Mouse (Mus musculus): ENCODE data around the gene Obscn. TPM values are rescaled to one million over a fixed set of nuclear protein-coding genes. Genes with fewer than 3 reads are reported as not detected.

Gene Obscn
- polyA plus RNA-seq, 1 experiment = not detected

DNA sequence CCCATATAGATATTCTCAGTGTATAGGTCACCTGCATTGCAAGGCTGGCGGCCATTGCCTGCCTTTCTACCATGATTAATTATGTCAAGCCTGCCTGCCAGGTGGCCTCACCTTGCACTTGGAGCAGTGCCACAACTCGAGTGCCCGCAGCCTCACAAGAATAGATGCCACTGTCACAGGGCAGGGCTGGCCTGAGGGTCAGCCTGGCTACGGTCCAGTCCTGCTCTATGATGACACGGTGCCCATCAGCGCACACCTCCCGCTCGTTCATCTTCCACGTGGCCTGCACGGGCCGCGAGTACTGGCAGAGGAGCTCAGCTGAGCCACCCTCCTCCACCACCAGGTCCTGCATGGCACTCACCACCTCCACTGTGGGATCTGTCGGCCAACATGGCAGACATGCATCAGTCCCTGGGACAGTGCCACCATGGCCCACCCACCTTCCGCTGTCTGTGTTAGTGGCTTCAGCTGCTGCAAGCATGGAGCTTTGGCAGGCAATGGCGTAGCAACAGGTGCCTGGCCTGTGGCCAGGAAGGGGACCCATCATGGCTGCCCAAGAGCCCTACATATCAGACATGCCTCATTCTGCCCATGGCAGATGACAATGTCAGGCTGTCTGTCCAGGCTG is 91.4 kb downstream of the Obscn start:
- Histone ChIP-seq H3K4me1 (ENCODE audit: control insufficient read depth, insufficient read depth, low read length) (no peaks in the 10 kb centered on the region), H3K27ac (ENCODE audit: insufficient read depth, low read depth, low read length) (no peak overlapping the region), H3K4me3 (ENCODE audit: insufficient read depth, low read depth, low read length) (no peak overlapping the region)
- no peak for TF ChIP-seq POLR2A (IDR thresholded peaks at IDR 0.05; ENCODE audit: insufficient read depth, low read depth, low read length)
- no peak for TF ChIP-seq CTCF (IDR thresholded peaks at IDR 0.05; ENCODE audit: insufficient read depth, low read depth, low read length)
- WGBS = 89% methylated on average over 15 of the region's 15 CpGs

DNA sequence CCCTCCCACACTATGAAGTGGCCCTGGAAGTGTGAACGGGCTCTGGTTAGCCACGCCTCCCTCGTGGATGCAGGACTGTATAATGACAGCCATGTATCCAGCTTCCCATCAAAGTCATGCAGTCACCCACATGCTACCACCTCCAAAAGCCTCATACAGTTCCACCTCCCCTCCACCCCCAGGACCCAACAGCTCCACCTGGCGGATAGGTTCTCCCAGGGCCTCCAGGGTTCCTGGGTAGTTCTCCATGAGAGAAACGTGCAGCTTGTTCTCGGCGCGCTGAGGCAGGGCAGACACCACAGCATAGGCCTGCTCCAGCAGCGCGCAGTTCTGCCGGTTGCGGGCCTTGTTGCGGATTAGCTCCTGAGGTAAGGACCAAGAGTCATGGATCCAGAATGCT is 107.2 kb downstream of the Obscn start:
- no peak for TF ChIP-seq CTCF (IDR thresholded peaks at IDR 0.05; ENCODE audit: insufficient read depth, low read depth, low read length)
- TF ChIP-seq POLR2A (IDR thresholded peaks at IDR 0.05; ENCODE audit: insufficient read depth, low read depth, low read length) = no peak
- Histone ChIP-seq H3K4me3 (ENCODE audit: insufficient read depth, low read depth, low read length) (no peak overlapping the region), H3K27ac (ENCODE audit: insufficient read depth, low read depth, low read length) (no peak overlapping the region), H3K4me1 (ENCODE audit: control insufficient read depth, insufficient read depth, low read length) (no peaks in the 10 kb centered on the region)
- 93% methylated on average over 13 of the region's 13 CpGs for WGBS

DNA sequence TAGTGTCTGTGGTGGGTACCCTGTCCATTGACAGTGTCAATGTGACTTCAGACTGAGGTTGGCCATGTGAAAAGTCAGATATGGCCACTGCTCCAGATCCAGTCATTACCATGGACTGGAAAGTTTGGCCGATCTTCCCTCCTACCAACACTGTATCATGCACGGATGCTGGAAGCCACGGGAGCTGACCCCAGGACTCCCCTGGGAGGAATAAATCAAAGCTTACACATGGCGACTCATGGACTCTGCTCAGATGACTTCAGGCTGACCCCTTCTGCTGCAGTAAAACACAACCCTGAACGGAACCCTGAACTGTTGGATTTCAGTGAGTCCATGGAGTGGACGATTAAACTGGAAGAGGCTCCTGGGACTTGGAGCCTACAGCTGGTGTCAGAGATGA is 109.8 kb downstream of the Obscn start:
- TF ChIP-seq POLR2A (IDR thresholded peaks at IDR 0.05; ENCODE audit: insufficient read depth, low read depth, low read length) (no peak), CTCF (IDR thresholded peaks at IDR 0.05; ENCODE audit: insufficient read depth, low read depth, low read length) (no peak)
- no peak overlapping the region for H3K27ac ChIP-seq (ENCODE audit: insufficient read depth, low read depth, low read length)
- no peaks in the 10 kb centered on the region for H3K4me1 ChIP-seq (ENCODE audit: control insufficient read depth, insufficient read depth, low read length)
- no peak overlapping the region for H3K4me3 ChIP-seq (ENCODE audit: insufficient read depth, low read depth, low read length)
- WGBS = 88% methylated on average over 6 of the region's 6 CpGs

DNA sequence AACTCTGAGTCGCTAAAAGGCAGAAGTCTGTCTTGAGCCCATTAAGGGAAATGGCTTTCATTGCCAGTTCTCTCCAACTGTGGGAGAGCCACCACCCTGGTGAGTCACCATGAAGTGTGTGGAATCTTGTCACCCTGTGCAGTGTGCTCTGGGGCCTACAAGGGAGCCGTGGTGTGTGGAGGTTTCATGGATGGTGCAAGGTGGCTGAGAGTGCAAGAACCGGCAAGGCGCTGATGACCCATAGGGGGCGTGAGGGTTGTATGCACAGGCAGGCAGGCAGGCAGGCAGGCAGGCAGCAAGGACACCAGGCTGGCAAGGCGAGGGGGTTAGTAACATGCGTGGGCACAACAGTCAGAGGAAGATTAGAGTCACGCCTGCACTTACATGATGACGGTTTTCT is 121.2 kb downstream of the Obscn start:
- Histone ChIP-seq H3K4me1 (ENCODE audit: control insufficient read depth, insufficient read depth, low read length) (peaks cover 16% of the 10 kb centered on the region), H3K4me3 (ENCODE audit: insufficient read depth, low read depth, low read length) (no peak overlapping the region), H3K27ac (ENCODE audit: insufficient read depth, low read depth, low read length) (peak overlapping the region; percentile 56; the same call in 1 of the 2 replicates)
- no peak for TF ChIP-seq POLR2A (IDR thresholded peaks at IDR 0.05; ENCODE audit: insufficient read depth, low read depth, low read length)
- peak; percentile 39; the same call in 1 of the 2 replicates for TF ChIP-seq CTCF (IDR thresholded peaks at IDR 0.05; ENCODE audit: insufficient read depth, low read depth, low read length)
- WGBS = 23% methylated on average over 9 of the region's 9 CpGs

DNA sequence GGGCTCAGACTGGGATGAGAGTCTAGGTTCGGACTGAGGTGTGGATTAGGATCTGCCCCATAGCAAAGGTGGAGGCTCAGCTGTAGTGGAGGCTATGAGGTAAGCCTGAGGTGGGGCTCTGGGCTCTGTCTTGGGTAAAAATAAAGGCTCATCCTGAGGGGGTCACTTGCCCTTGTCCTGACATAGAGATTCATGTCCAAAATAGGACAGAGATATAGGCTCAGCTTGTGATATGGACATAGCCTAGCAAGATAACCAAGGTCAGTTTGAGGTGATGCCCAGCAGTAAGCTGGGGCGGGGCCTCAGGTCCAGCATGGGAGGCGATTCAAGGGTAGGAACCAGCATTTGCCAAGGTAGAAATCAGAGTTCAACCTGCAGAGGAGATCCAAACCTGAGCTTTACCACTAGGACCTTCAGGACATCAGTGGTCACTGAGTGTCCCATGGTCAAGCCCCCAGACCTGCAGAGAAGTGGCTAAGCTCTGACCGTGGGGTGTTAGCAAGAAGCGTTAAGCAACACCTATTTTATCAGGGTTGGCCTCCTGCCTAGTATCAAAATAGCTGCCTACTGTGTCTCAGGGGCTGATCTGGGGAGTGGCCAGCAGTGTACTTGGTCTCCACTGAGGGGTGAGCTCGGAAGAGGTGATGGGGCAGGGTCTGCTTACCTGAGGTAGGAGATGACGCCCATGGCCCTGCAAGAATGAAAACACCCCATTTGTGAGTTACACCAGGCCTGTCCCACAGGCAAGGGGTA is 133.7 kb downstream of the Obscn start:
- no peak overlapping the region for H3K27ac ChIP-seq (ENCODE audit: insufficient read depth, low read depth, low read length)
- no peak overlapping the region for H3K4me3 ChIP-seq (ENCODE audit: insufficient read depth, low read depth, low read length)
- no peak for TF ChIP-seq POLR2A (IDR thresholded peaks at IDR 0.05; ENCODE audit: insufficient read depth, low read depth, low read length)
- no peak for TF ChIP-seq CTCF (IDR thresholded peaks at IDR 0.05; ENCODE audit: insufficient read depth, low read depth, low read length)
- no peaks in the 10 kb centered on the region for H3K4me1 ChIP-seq (ENCODE audit: control insufficient read depth, insufficient read depth, low read length)
- 83% methylated on average over 7 of the region's 7 CpGs for WGBS

DNA sequence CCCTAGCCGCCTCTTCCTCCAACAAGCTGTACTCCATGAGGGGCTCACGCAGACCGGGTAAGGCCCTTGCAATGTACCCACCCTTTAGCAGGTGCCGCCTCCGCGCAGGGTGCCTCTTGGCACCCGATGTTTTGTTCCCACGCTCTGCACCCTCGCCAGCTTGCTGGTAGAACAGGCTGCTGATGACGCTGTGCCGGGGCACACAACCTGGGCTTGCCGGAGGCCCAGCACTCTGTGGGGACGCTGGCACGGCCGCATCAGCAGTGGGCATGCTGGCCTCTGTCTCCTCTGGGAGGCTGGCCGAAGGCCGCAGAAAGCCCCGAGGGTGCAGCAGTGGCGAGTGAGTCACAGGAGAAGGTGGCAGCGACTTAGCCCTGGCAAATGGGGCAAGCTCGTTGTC is 135.6 kb downstream of the Obscn start:
- no peak for TF ChIP-seq CTCF (IDR thresholded peaks at IDR 0.05; ENCODE audit: insufficient read depth, low read depth, low read length)
- no peak for TF ChIP-seq POLR2A (IDR thresholded peaks at IDR 0.05; ENCODE audit: insufficient read depth, low read depth, low read length)
- Histone ChIP-seq H3K4me3 (ENCODE audit: insufficient read depth, low read depth, low read length) (no peak overlapping the region), H3K4me1 (ENCODE audit: control insufficient read depth, insufficient read depth, low read length) (peaks cover 6% of the 10 kb centered on the region), H3K27ac (ENCODE audit: insufficient read depth, low read depth, low read length) (no peak overlapping the region)
- WGBS = 85% methylated on average over 21 of the region's 21 CpGs

DNA sequence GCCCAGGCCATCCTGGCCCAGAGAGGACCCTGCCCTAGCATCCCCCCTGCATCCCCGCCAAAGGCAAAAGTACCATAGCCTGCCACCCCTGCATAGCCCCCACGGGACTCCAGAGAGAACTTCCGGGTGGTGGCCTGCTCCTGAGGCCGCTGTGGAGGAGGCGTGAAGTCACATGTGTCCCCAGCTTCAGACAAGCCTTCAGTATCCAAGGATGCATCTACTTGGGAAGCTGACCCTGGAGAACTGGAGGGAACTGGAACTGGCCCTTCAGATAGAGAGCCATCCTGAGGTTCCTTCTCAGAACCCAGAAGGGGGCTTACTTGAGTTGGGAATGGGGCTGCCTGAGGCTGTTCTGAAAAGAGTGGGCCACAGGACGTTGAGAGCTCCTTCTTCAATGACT is 136.4 kb downstream of the Obscn start:
- peaks cover 12% of the 10 kb centered on the region for H3K4me1 ChIP-seq (ENCODE audit: control insufficient read depth, insufficient read depth, low read length)
- H3K27ac ChIP-seq (ENCODE audit: insufficient read depth, low read depth, low read length) = no peak overlapping the region
- 83% methylated on average over 6 of the region's 6 CpGs for WGBS
- no peak for TF ChIP-seq POLR2A (IDR thresholded peaks at IDR 0.05; ENCODE audit: insufficient read depth, low read depth, low read length)
- TF ChIP-seq CTCF (IDR thresholded peaks at IDR 0.05; ENCODE audit: insufficient read depth, low read depth, low read length) = no peak
- no peak overlapping the region for H3K4me3 ChIP-seq (ENCODE audit: insufficient read depth, low read depth, low read length)

DNA sequence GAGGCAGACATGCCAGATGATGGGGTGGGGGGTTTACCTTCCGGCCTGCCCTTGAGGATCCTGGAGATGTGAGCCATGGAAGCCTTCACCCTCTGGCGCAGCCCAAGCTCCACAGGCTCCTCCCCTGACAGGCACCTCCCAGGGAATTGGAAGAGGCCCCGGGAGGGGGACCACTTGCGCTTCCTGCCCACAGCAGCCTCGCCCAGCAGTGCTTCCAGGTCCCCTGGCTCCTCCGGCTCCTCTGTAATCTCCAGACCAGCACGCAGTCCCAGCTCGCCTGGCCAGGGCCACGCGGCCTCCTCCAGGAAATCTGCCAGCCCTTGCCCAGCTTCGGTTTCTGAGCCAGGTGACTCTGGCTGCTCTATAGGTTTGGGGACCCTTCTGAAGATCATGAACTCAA is 137.0 kb downstream of the Obscn start:
- Histone ChIP-seq H3K4me1 (ENCODE audit: control insufficient read depth, insufficient read depth, low read length) (peaks cover 18% of the 10 kb centered on the region), H3K27ac (ENCODE audit: insufficient read depth, low read depth, low read length) (no peak overlapping the region), H3K4me3 (ENCODE audit: insufficient read depth, low read depth, low read length) (no peak overlapping the region)
- no peak for TF ChIP-seq CTCF (IDR thresholded peaks at IDR 0.05; ENCODE audit: insufficient read depth, low read depth, low read length)
- WGBS = 71% methylated on average over 11 of the region's 11 CpGs

DNA sequence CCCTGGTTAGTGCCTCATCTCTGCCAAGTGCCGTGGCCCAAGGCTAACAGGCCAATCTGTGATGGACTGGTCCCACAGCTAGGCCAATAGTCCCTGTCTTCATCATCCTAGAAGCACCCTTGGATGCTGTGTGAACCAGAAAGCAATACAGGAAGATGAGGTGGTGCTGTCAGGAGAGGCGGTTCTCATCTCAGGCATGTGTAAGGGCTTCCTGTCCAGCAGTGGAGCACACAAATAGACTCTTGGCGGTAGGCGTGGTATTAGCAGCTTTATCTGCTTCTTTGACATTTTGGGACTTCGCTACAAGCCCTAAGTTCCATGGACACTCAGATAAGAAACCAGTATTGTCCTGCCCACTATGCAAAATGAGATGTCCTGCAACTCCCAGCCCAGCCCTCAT is 138.7 kb downstream of the Obscn start:
- Histone ChIP-seq H3K4me1 (ENCODE audit: control insufficient read depth, insufficient read depth, low read length) (peaks cover 19% of the 10 kb centered on the region), H3K4me3 (ENCODE audit: insufficient read depth, low read depth, low read length) (no peak overlapping the region), H3K27ac (ENCODE audit: insufficient read depth, low read depth, low read length) (no peak overlapping the region)
- 89% methylated on average over 5 of the region's 5 CpGs for WGBS
- TF ChIP-seq CTCF (IDR thresholded peaks at IDR 0.05; ENCODE audit: insufficient read depth, low read depth, low read length) (no peak), POLR2A (IDR thresholded peaks at IDR 0.05; ENCODE audit: insufficient read depth, low read depth, low read length) (no peak)

Data from olfactory bulb, adult 2 months (tissue).